Mouse (Mus musculus): Measurements from ENCODE around the gene Il5.

Gene Il5

GRCm38 (mm10) chr11:53769760-53770124 lies 49.1 kb downstream of the Il5 start, which contains the start of gene Irf1:
Gene Irf1, plus strand, starts transcription at chr11:53770014.
- in situ Hi-C loops (cut with MboI, MseI): no loop called here

DNA sequence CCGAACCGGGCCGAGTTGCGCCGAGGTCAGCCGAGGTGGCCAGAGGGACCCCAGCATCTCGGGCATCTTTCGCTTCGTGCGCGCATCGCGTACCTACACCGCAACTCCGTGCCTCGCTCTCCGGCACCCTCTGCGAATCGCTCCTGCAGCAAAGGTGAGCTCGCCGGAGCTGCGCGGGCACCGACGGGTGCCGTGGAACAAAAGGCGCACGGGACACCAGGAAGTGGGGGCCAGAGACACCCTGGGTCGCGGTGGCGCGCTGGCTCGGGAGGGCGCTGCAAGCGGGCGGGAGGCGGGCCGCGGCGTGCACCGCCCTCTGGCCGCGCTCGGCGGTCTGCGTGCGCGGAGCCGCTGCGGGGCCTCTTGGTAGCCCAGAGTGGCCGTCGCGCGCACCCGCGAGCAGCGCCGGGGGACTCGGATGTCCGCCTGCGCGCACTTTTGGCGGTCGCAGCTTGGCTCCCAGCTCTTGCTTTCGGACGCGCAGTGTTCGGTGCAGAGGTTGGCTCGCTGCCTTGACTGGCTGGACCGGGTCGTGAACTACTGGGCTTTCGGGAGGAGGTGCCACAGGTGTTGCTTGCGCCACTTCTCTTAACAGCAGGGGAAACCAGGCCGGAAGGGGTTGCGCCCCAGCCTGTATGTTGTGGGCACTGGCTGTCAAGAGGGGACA lies 49.7 kb downstream of the Il5 start:
- in situ Hi-C loops (cut with MboI, MseI): no loop called here

DNA sequence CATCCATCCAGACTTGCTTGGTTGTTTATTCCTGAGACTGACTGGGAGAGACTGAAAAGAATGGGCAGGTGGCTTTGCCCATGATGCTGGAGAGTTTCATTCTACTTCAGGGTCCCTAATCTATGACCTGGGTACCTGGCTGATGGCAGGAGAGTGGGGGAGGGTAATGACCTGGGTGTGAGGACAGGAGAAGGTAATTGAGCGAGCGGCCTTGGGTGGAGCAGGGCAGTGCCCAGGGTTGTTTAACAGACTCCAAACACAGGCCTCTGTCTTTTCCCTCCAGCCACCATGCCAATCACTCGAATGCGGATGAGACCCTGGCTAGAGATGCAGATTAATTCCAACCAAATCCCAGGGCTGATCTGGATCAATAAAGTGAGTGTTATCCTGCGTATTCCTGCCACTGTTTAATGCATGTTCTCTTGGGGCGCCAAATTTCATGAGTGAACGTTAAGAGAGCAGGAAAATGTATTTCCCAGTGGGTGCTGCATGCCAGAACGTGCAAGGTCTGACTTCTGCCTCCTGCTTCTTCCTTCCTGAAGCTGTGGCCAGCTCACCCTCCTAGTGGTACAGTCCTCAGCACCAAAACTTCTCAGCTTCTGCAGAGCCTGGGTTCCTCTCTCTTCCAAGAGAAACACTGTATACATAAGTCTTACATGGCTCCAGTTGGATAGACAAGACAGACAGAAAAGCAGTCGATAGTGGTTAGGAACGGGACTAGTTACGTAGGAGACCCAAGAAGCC lies 50.6 kb downstream of the Il5 start:
- in situ Hi-C loops (cut with MboI, MseI): no loop called here

DNA sequence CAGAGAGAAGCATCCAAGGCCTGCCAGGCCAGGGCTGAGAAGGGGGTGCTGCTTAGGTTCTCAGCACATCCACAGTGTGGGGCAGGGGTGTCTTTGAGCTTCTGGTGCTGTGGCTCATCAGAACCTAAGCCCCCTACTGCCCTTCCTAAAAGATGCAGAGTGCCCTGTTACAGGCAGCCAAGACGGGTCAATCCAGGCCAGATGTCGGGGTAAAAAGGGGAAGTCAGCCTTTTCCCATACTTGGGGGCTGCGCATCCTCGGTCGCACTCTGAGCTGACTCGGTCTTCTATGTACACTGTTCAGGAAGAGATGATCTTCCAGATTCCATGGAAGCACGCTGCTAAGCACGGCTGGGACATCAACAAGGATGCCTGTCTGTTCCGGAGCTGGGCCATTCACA lies 51.9 kb downstream of the Il5 start:
- in situ Hi-C loops (cut with MboI, MseI): no loop called here

GRCm38 (mm10) chr11:53773087-53773486 lies 52.5 kb downstream of the Il5 start, which contains the start of gene Gm17334:
Gene Gm17334, minus strand, starts transcription at chr11:53773187.
- in situ Hi-C loops (cut with MboI, MseI): no loop called here

DNA sequence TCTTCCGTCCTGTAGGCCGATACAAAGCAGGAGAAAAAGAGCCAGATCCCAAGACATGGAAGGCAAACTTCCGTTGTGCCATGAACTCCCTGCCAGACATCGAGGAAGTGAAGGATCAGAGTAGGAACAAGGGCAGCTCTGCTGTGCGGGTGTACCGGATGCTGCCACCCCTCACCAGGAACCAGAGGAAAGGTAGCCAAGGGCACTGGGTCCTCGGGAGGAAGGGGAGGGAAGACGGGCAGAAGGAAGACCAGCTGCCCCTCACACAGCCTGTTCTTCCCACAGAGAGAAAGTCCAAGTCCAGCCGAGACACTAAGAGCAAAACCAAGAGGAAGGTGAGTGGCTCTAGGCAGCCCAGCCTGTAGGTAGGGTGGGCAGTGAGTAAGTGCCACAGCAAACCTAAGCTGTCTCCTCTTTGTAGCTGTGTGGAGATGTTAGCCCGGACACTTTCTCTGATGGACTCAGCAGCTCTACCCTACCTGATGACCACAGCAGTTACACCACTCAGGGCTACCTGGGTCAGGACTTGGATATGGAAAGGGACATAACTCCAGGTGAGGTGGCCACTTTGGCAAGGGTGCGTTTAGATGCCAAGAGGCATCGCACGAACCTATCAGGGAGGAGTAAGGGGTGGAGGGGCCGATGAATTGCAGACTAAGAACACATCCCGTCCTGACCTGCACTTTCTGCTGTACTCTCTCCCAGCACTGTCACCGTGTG lies 53.2 kb downstream of the Il5 start:
- in situ Hi-C loops (cut with MboI, MseI): no loop called here

Data from T-helper 17 cell (primary cell).